Mouse (Mus musculus): ENCODE results near the gene Ankrd2. TPM values are rescaled to one million over a fixed set of nuclear protein-coding genes. Genes with fewer than 3 reads are reported as not detected.

Ankrd2 gene
- total RNA-seq, 2 experiments from 2014 or later: 0.42 TPM; not detected in 1

DNA sequence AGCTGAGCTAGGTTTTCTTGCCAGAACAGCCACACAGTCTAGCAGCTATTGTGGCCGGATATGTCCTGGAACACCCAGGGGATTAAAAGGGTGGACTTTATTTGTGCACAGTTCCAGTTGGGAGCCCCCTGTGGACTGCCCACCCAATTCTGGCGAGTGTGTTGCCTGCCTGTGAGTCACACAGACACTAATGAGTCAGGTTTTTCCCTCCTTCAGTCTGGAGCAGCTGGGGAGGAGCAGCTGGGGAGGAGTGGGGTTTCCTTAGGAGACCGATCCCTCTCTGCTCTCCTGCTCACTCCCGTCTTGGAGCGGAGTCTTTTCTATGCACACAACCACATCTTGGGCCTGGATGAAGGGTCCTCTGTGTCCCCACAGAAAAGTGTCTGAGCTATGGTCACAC, 19.0 kb upstream of the Ankrd2 start:
- peak; percentile 42 to 48 for DNase-seq (ENCODE audit: extremely low spot score in 1 of 2, low spot score in 2 of 2)
- intact Hi-C loops (cut with DNase I): no loop called here

DNA sequence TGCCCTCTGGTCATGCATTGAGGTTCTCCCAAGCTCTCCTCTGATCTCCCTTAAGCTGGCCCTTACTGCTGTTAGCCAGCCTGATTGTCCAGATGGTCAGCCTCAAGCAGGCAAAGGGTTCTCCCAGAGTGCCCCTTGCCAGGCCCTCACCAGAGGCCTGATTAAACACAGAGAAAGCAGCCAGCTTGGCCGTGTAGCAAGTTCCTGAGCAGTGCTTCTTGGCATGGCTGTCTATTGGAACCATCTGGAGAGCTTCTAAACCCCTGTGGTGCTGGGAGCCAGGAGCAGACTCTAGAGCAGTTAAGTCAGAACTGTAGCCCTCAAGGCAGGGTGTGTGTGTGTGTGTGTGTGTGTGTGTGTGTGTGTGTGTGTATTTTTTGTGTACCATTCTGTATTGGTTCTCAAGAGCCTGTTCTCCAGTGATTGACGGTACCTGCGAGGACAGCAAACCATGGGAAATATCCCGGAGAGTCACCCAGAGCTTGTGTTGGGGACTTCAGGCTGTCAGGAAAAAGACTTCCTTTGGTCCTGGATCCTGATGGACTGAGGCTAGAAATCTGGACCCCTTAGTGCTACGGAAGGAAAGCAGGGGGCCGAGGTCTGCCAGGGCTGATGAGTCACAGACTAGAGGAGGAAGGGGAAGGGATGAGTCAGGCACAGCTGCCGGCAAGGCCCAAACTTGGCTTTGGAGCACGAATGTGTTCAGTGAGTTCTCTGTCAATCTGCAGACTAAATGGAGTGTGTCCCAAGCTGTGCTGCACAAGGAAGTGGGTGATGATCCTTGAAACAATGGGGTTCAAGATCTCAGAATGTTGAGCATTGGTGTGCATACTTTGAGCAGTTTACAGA, 18.2 kb upstream of the Ankrd2 start:
- TF ChIP-seq CTCF (IDR thresholded peaks at IDR 0.05): no peak
- intact Hi-C loops (cut with DNase I): no loop called here
- Histone ChIP-seq H3K27ac (peak overlapping the region; percentile 86), H3K4me3 (no peak overlapping the region)
- peak; percentile 43 to 49 for DNase-seq (ENCODE audit: extremely low spot score in 1 of 2, low spot score in 2 of 2)

More for the DNA sequence above, 19.0 kb upstream of the Ankrd2 start:
- Histone ChIP-seq H3K27ac (peak overlapping the region; percentile 86), H3K4me3 (no peak overlapping the region)
- no peak for TF ChIP-seq CTCF (IDR thresholded peaks at IDR 0.05)

DNA sequence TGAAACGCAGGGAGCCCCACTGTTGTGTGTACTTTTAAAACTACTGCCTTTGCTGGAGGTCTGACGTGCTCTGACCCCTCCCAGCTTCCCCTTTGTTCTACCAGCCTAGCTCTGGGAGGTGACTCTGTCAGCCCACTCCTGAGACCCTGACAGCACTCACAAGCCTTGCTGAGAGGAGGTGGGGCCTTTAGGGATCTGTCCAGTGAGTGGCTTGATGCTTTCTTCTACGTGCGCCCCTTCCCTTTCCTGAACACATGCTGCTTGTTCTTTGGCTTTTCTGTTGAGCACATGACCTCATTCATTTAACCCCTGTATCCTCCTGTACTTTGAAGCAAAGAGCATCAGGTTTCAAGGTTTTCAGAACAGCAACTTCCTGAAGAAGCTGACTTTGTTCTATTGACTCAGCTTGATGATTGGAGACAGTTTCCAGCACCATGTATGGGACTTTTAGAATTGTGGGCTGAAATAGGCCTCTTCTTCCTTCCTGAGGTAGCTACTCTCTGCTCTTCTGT, 16.7 kb upstream of the Ankrd2 start:
- Histone ChIP-seq H3K4me3 (no peak overlapping the region), H3K27ac (0 out of 2 replicates have a peak overlapping the region, but pooled peaks have one; percentile 21)
- intact Hi-C loops (cut with DNase I): no loop called here
- no peak for TF ChIP-seq CTCF (IDR thresholded peaks at IDR 0.05)
- no peak for DNase-seq (ENCODE audit: extremely low spot score in 1 of 2, low spot score in 2 of 2)

DNA sequence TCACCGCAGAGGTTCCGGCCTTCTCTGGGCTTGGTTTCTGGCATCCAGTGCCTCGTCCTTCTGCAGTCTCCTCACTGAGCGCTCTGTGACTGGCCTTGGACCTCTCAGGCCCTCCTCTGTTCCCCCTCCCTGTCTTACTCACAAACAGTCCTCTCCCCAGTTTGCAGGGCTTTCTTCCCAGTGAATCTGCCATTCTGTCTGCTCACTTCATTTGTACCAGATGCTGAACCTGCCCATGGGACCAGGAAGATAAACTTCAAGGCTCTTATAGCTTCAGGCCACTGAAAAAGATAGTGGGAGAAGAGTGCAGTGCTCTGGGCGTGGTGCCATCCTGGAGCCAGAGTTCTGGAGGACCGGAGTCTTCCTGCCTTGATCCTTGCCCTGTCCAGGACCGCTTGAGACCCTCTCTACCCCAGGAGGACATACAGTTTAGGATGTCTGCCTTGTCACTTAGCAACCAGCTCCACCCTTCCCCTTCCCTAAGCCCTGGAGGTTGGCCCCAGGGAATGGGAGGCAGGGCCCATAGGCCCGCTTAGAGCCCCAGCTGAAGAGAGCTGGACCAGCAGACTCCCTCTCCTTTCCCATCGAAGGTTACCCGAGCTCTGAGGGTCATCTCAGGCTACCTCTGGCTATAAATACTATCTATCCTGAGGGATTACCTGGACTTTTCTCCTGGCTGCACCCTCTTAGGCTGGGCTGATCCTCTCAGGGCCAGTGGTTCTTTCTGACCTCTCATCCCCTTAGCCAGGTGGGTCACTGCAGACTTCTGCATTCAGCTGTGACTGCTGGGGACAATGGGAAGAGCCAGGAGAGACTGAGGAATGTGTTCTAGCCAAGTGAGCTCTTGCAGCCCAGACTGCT, 13.9 kb upstream of the Ankrd2 start:
- H3K4me3 ChIP-seq: no peak overlapping the region
- TF ChIP-seq CTCF (IDR thresholded peaks at IDR 0.05): no peak
- DNase-seq (ENCODE audit: extremely low spot score in 1 of 2, low spot score in 2 of 2): no peak
- no peak overlapping the region for H3K27ac ChIP-seq
- intact Hi-C loops (cut with DNase I): no loop called here

DNA sequence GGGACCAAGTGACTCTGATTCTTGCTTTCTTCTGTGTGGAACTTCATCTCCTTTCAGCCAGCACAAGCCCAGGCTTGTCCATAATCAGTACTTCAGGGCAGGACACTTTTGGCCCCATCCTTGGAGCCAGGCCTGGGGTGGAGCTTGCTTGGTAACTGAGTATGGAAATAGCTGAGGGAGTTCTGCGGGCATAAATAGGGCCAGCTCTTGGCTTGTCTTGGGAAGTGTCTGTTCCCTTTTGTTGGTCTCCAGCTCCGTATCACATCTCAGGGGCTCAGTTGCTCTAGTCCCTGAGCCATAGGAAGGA, 13.3 kb upstream of the Ankrd2 start:
- H3K27ac ChIP-seq: no peak overlapping the region
- no peak overlapping the region for H3K4me3 ChIP-seq
- no peak for DNase-seq (ENCODE audit: extremely low spot score in 1 of 2, low spot score in 2 of 2)
- TF ChIP-seq CTCF (IDR thresholded peaks at IDR 0.05): no peak
- intact Hi-C loops (cut with DNase I): no loop called here

DNA sequence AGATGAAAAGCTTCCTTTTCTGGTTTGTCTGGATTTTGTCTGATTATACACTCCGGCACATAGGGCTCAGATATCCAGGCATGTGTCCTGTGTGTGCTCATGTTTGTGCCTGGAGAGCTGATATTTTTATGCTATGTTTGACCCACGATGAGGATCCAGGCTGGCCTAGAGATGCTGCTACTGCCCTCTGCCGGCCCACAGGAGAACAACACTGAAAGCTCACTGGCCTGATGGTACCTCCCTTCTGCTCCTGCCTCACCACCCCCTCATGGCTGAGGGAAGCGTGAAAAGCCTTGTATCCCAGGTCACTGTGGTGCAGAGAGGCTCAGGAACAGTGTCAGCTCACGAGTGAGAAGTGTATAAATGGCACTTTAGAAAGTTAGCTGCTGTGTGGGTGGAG, 9.6 kb upstream of the Ankrd2 start:
- peak; percentile 98 for TF ChIP-seq CTCF (IDR thresholded peaks at IDR 0.05)
- Histone ChIP-seq H3K27ac (no peak overlapping the region), H3K4me3 (no peak overlapping the region)
- peak; percentile 76 to 83 for DNase-seq (ENCODE audit: extremely low spot score in 1 of 2, low spot score in 2 of 2)
- intact Hi-C loops (cut with DNase I): loop anchor here (2.0 to 5.0 kb wide), 2 partner anchors 45 to 129 kb away; partner anchors contain the start of genes Mms19, Rrp12 and Ubtd1

DNA sequence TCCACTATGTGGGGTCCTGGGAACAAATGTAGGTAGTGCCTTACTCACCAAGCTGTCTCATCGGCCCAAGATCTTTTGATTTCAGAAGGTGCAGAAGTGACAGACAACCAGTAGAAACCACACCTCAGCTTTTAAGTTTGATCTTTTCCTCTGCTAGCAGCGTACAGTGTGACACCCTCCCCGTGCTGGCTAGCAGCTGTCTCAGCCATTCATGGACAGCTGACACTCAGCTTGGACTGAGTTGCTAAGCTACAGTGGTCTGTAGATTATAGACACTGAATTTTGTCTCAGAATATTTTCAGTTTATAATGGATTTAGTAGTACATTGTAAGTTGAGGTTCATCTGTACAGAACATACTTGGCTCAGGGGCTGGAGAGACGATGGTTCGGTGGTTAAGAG, 4.7 kb upstream of the Ankrd2 start:
- no peak for TF ChIP-seq CTCF (IDR thresholded peaks at IDR 0.05)
- intact Hi-C loops (cut with DNase I): no loop called here
- no peak for DNase-seq (ENCODE audit: extremely low spot score in 1 of 2, low spot score in 2 of 2)
- Histone ChIP-seq H3K4me3 (no peak overlapping the region), H3K27ac (no peak overlapping the region)

DNA sequence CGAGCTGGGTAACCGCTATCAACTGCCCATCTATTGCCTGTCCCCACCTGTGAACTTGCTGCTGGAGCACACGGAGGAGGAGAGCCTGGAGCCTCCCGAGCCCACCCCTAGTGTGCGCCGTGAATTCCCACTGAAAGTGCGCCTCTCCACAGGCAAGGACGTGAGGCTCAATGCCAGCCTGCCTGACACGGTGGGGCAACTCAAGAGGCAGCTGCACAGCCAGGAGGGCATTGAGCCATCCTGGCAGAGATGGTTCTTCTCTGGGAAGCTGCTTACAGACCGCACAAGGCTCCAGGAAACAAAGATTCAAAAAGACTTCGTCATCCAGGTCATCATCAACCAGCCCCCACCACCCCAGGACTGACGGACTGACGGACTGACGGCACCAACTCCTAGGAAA, 2.2 kb upstream of the Ankrd2 start:
- intact Hi-C loops (cut with DNase I): no loop called here
- DNase-seq (ENCODE audit: extremely low spot score in 1 of 2, low spot score in 2 of 2): no peak
- TF ChIP-seq CTCF (IDR thresholded peaks at IDR 0.05): no peak
- no peak overlapping the region for H3K27ac ChIP-seq
- no peak overlapping the region for H3K4me3 ChIP-seq

DNA sequence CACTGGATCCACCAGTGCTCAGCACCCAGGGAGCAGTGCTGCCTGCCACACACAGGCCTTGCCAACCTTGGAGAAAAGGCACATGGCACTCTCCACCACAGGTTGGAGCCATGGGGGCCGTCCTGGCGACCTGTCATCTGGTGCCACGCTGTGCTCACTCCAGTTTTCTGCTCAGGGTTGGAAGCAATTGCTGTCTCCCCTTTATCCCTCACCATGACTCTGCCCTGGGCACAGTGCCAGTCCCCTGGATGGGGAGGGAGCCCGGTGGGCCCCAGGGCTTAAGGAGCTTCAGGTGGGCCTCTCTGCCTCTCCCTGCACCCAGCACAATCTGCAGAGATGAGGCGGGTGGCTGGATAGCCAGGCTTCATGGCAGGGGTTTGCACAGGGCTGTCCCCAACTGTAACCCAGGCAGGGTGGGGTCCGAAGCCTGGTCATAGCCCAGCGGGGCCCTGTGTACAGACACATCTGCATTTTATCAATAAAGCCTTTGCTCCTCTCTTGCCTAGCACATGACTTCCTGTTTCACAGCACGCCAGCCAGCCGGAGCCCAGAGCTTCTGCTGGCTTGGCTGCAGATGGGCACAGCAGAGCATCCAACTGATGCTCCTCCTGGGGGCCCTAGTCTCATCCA, 1.5 kb upstream of the Ankrd2 start:
- Histone ChIP-seq H3K4me3 (no peak overlapping the region), H3K27ac (no peak overlapping the region)
- intact Hi-C loops (cut with DNase I): no loop called here
- TF ChIP-seq CTCF (IDR thresholded peaks at IDR 0.05): no peak
- DNase-seq (ENCODE audit: extremely low spot score in 1 of 2, low spot score in 2 of 2): no peak

DNA sequence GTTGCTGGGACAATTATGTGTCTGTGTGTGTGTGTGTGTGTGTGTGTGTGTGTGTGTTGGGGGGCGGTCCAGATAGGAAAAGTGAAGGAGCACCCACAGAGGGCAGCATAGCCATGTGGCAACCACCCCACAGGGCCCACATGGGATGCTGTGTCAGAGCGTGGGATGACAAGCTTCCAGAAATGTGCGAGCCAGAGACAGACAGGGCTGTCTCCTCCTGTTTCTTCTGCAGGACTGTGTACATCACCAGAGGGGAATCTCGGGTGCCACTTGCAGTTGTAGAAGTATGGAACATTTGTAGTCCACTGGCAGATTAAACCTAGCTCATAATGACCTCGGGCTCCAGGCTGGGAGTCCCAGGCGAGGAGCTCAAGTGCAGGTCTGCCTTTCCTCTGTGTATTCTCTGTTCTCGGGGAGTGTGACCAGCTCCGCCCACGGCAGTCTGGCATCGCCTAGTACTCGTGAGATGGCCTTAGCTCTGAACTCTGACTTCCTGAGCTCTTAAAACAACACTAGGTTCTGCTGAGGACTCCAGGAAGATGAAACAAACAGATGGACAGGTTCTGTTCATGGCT, 832 bp upstream of the Ankrd2 start:
- Histone ChIP-seq H3K27ac (peak overlapping the region; percentile 13; the same call in 1 of the 2 replicates), H3K4me3 (no peak overlapping the region)
- no peak for TF ChIP-seq CTCF (IDR thresholded peaks at IDR 0.05)
- intact Hi-C loops (cut with DNase I): loop anchor here (1.0 to 5.0 kb wide), 3 partner anchors 34 to 131 kb away; no protein-coding TSS in a partner anchor
- no peak for DNase-seq (ENCODE audit: extremely low spot score in 1 of 2, low spot score in 2 of 2)

DNA sequence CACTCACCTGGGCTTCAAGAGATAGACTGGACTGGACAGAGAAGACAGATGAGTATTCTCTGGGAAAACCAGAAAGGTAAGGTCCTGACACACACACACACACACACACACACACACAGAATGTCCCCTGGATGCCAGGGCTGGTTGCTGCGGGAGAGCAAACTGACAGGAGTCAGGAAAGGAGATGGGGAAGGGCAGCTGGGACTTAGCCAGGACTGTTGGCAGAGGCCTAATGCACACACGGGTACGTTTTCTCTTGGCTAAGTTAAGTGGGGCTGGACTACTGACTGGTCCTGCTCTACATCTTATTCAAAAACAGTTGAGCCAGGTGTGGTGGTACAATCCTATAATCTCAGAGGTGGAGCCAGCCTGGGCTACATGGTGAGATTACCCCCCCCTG, 557 bp downstream of the Ankrd2 start:
- no peak for TF ChIP-seq CTCF (IDR thresholded peaks at IDR 0.05)
- H3K27ac ChIP-seq: no peak overlapping the region
- intact Hi-C loops (cut with DNase I): loop anchor here (5.0 kb wide), 1 partner anchor 116 kb away; no protein-coding TSS in a partner anchor
- no peak for DNase-seq (ENCODE audit: extremely low spot score in 1 of 2, low spot score in 2 of 2)
- H3K4me3 ChIP-seq: no peak overlapping the region

All from left cerebral cortex, adult 2 months (tissue).